Mouse (Mus musculus): Measurements from ENCODE around the gene Polr2h. TPM values are rescaled to one million over a fixed set of nuclear protein-coding genes. Genes with fewer than 3 reads are reported as not detected.

Polr2h gene
- polyA plus RNA-seq, 1 experiment from 2014 or later = 118 TPM

GRCm38 (mm10) chr16:20736168-20736567 lies 18.7 kb downstream of the Polr2h start:
- Histone ChIP-seq H3K9me3 (no peaks in the 10 kb centered on the region), H3K4me3 (replicated peaks) (no peak overlapping the region), H3K36me3 (peaks cover 12% of the 10 kb centered on the region; the same call in 1 of the 2 replicates), H3K4me1 (replicated peaks) (peaks cover 24% of the 10 kb centered on the region), H3K27me3 (peaks cover 61% of the 10 kb centered on the region), H3K27ac (no peak overlapping the region), H3K9ac (replicated peaks) (no peak overlapping the region), H3K4me2 (no peak overlapping the region)
- 91% methylated on average over 7 of the region's 7 CpGs for WGBS
- ATAC-seq (ENCODE audit: insufficient number of reproducible peaks, insufficient read depth, low FRiP score, low TSS enrichment, low read depth) = no peak

- WGBS = 86% methylated on average over 5 of the region's 5 CpGs
- Histone ChIP-seq H3K36me3 (peaks cover 14% of the 10 kb centered on the region; the same call in 1 of the 2 replicates), H3K27ac (no peak overlapping the region), H3K4me1 (replicated peaks) (peaks cover 24% of the 10 kb centered on the region), H3K27me3 (peaks cover 55% of the 10 kb centered on the region), H3K9ac (replicated peaks) (no peak overlapping the region), H3K4me2 (no peak overlapping the region), H3K4me3 (replicated peaks) (no peak overlapping the region), H3K9me3 (no peaks in the 10 kb centered on the region)
- no peak for ATAC-seq (ENCODE audit: insufficient number of reproducible peaks, insufficient read depth, low FRiP score, low TSS enrichment, low read depth)
These were observed 19.4 kb downstream of the Polr2h start for GRCm38 (mm10) chr16:20736823-20737222.

GRCm38 (mm10) chr16:20739845-20740244 lies 22.4 kb downstream of the Polr2h start:
- 0 out of 2 replicates have a peak, but pooled peaks have one; percentile 9 for ATAC-seq (ENCODE audit: insufficient number of reproducible peaks, insufficient read depth, low FRiP score, low TSS enrichment, low read depth)
- H3K9ac ChIP-seq (replicated peaks) = no peak overlapping the region
- WGBS = 94% methylated on average over 9 of the region's 9 CpGs
- peaks cover 16% of the 10 kb centered on the region; the same call in 1 of the 2 replicates for H3K36me3 ChIP-seq
- H3K4me2 ChIP-seq = no peak overlapping the region
- H3K27me3 ChIP-seq = peaks cover 31% of the 10 kb centered on the region
- H3K4me1 ChIP-seq (replicated peaks) = no peaks in the 10 kb centered on the region
- H3K4me3 ChIP-seq (replicated peaks) = no peak overlapping the region
- H3K9me3 ChIP-seq = no peaks in the 10 kb centered on the region
- no peak overlapping the region for H3K27ac ChIP-seq

GRCm38 (mm10) chr16:20746641-20747040 lies 29.2 kb downstream of the Polr2h start:
- Histone ChIP-seq H3K4me1 (replicated peaks) (peaks cover 9% of the 10 kb centered on the region), H3K4me3 (replicated peaks) (no peak overlapping the region), H3K4me2 (no peak overlapping the region), H3K9ac (replicated peaks) (no peak overlapping the region), H3K27ac (no peak overlapping the region), H3K27me3 (peaks cover 3% of the 10 kb centered on the region; the same call in 1 of the 2 replicates), H3K9me3 (no peaks in the 10 kb centered on the region), H3K36me3 (0 out of 2 replicates have a peak, but pooled peaks cover 4% of the 10 kb centered on the region)
- ATAC-seq (ENCODE audit: insufficient number of reproducible peaks, insufficient read depth, low FRiP score, low TSS enrichment, low read depth) = no peak
- 82% methylated on average over 6 of the region's 6 CpGs for WGBS

- Histone ChIP-seq H3K9me3 (no peaks in the 10 kb centered on the region), H3K4me3 (replicated peaks) (no peak overlapping the region), H3K27ac (no peak overlapping the region; the same call in 1 of the 2 replicates), H3K4me2 (peak overlapping the region; percentile 23; the same call in 1 of the 2 replicates), H3K27me3 (peaks cover 3% of the 10 kb centered on the region; the same call in 1 of the 2 replicates), H3K4me1 (replicated peaks) (peaks cover 9% of the 10 kb centered on the region), H3K36me3 (no peaks in the 10 kb centered on the region), H3K9ac (replicated peaks) (no peak overlapping the region)
- 27% methylated on average over 8 of the region's 8 CpGs for WGBS
- no peak for ATAC-seq (ENCODE audit: insufficient number of reproducible peaks, insufficient read depth, low FRiP score, low TSS enrichment, low read depth)
These were observed 33.1 kb downstream of the Polr2h start for GRCm38 (mm10) chr16:20750518-20750917.

- H3K27me3 ChIP-seq = no peaks in the 10 kb centered on the region
- 97% methylated on average over 5 of the region's 5 CpGs for WGBS
- H3K36me3 ChIP-seq = no peaks in the 10 kb centered on the region
- H3K4me2 ChIP-seq = no peak overlapping the region
- ATAC-seq (ENCODE audit: insufficient number of reproducible peaks, insufficient read depth, low FRiP score, low TSS enrichment, low read depth) = no peak
- no peaks in the 10 kb centered on the region for H3K9me3 ChIP-seq
- H3K4me1 ChIP-seq (replicated peaks) = no peaks in the 10 kb centered on the region
- H3K9ac ChIP-seq (replicated peaks) = no peak overlapping the region
- no peak overlapping the region for H3K27ac ChIP-seq
- H3K4me3 ChIP-seq (replicated peaks) = no peak overlapping the region
These were observed 38.6 kb downstream of the Polr2h start for GRCm38 (mm10) chr16:20756052-20756451.

GRCm38 (mm10) chr16:20757385-20757784 lies 39.9 kb downstream of the Polr2h start:
- H3K9ac ChIP-seq (replicated peaks) = no peak overlapping the region
- H3K36me3 ChIP-seq = no peaks in the 10 kb centered on the region
- no peaks in the 10 kb centered on the region for H3K9me3 ChIP-seq
- no peak overlapping the region for H3K4me3 ChIP-seq (replicated peaks)
- ATAC-seq (ENCODE audit: insufficient number of reproducible peaks, insufficient read depth, low FRiP score, low TSS enrichment, low read depth) = no peak
- no peak overlapping the region for H3K4me2 ChIP-seq
- no peaks in the 10 kb centered on the region for H3K27me3 ChIP-seq
- no peaks in the 10 kb centered on the region for H3K4me1 ChIP-seq (replicated peaks)
- WGBS = 63% methylated on average over 1 of the region's 1 CpGs
- H3K27ac ChIP-seq = no peak overlapping the region

- ATAC-seq (ENCODE audit: insufficient number of reproducible peaks, insufficient read depth, low FRiP score, low TSS enrichment, low read depth) = no peak
These were observed 44.2 kb downstream of the Polr2h start for GRCm38 (mm10) chr16:20761681-20762080.

GRCm38 (mm10) chr16:20765244-20765643 lies 47.8 kb downstream of the Polr2h start:
- no peak for ATAC-seq (ENCODE audit: insufficient number of reproducible peaks, insufficient read depth, low FRiP score, low TSS enrichment, low read depth)
- Histone ChIP-seq H3K4me3 (replicated peaks) (no peak overlapping the region), H3K4me2 (no peak overlapping the region), H3K36me3 (no peaks in the 10 kb centered on the region), H3K9ac (replicated peaks) (no peak overlapping the region), H3K9me3 (no peaks in the 10 kb centered on the region), H3K27ac (no peak overlapping the region), H3K27me3 (no peaks in the 10 kb centered on the region), H3K4me1 (replicated peaks) (no peaks in the 10 kb centered on the region)
- 52% methylated on average over 9 of the region's 9 CpGs for WGBS

More at GRCm38 (mm10) chr16:20761681-20762080, 44.2 kb downstream of the Polr2h start:
- Histone ChIP-seq H3K27ac (no peak overlapping the region), H3K27me3 (no peaks in the 10 kb centered on the region), H3K4me2 (no peak overlapping the region), H3K9me3 (no peaks in the 10 kb centered on the region), H3K4me1 (replicated peaks) (no peaks in the 10 kb centered on the region), H3K9ac (replicated peaks) (no peak overlapping the region), H3K36me3 (no peaks in the 10 kb centered on the region), H3K4me3 (replicated peaks) (no peak overlapping the region)
- WGBS = 5% methylated on average over 3 of the region's 3 CpGs

Other genes with a start within 250 kb of the Polr2h start
- 140 and 144 TPM in 2 replicates for gene Eif2b5, start 218.8 kb upstream of the Polr2h start, polyA plus RNA-seq (2016; fragmentation: Nextera tagmentation; extraction: Ambion mirVana)
- 27.8 and 35.3 TPM in 2 replicates for gene Dvl3, start 200.7 kb upstream of the Polr2h start, polyA plus RNA-seq (2016; fragmentation: Nextera tagmentation; extraction: Ambion mirVana)
- 616 and 634 TPM in 2 replicates for gene Ap2m1, start 182.2 kb upstream of the Polr2h start, polyA plus RNA-seq (2016; fragmentation: Nextera tagmentation; extraction: Ambion mirVana)
- 68.9 and 69.8 TPM in 2 replicates for gene Abcf3, start 169.1 kb upstream of the Polr2h start, polyA plus RNA-seq (2016; fragmentation: Nextera tagmentation; extraction: Ambion mirVana)
- gene Vwa5b2, start 128.2 kb upstream of the Polr2h start, polyA plus RNA-seq (2016; fragmentation: Nextera tagmentation; extraction: Ambion mirVana) = 0.93 and 1.2 TPM in 2 replicates
- 32.7 and 36.6 TPM in 2 replicates for gene Eef1akmt4, start 106.1 kb upstream of the Polr2h start, polyA plus RNA-seq (2016; fragmentation: Nextera tagmentation; extraction: Ambion mirVana)
- not detected in 2 replicates for gene Gm49333, start 106.1 kb upstream of the Polr2h start, polyA plus RNA-seq (2016; fragmentation: Nextera tagmentation; extraction: Ambion mirVana)
- 35.5 and 42.5 TPM in 2 replicates for gene Alg3, start 105.9 kb upstream of the Polr2h start, polyA plus RNA-seq (2016; fragmentation: Nextera tagmentation; extraction: Ambion mirVana)
- 1.1 and 1.2 TPM in 2 replicates for gene Camk2n2, start 96.4 kb upstream of the Polr2h start, polyA plus RNA-seq (2016; fragmentation: Nextera tagmentation; extraction: Ambion mirVana)
- gene Ece2, start 87.8 kb upstream of the Polr2h start, polyA plus RNA-seq (2016; fragmentation: Nextera tagmentation; extraction: Ambion mirVana) = 5.9 TPM in 2 replicates
- 414 and 424 TPM in 2 replicates for gene Psmd2, start 66.0 kb upstream of the Polr2h start, polyA plus RNA-seq (2016; fragmentation: Nextera tagmentation; extraction: Ambion mirVana)
- gene Eif4g1, start 49.4 kb upstream of the Polr2h start, polyA plus RNA-seq (2016; fragmentation: Nextera tagmentation; extraction: Ambion mirVana) = 204 and 218 TPM in 2 replicates
- gene Fam131a, start 24.4 kb upstream of the Polr2h start, polyA plus RNA-seq (2016; fragmentation: Nextera tagmentation; extraction: Ambion mirVana) = 5.3 and 7.4 TPM in 2 replicates
- 31.1 and 31.9 TPM in 2 replicates for gene Clcn2, start 81 bp downstream of the Polr2h start, polyA plus RNA-seq (2016; fragmentation: Nextera tagmentation; extraction: Ambion mirVana)
- 5.0 and 5.1 TPM in 2 replicates for gene Chrd, start 15.5 kb downstream of the Polr2h start, polyA plus RNA-seq (2016; fragmentation: Nextera tagmentation; extraction: Ambion mirVana)
- gene Thpo, start 16.8 kb downstream of the Polr2h start, polyA plus RNA-seq (2016; fragmentation: Nextera tagmentation; extraction: Ambion mirVana) = 0.48 and 0.56 TPM in 2 replicates